Mouse (Mus musculus) megakaryocyte, embryonic 14.5 days (primary cell): ENCODE measurements around the gene Fyco1.

Experiments used
- FLI1 ChIP-seq: IDR thresholded peaks from 2 replicates; pipeline ENCODE4 v1.6.1; 2012; ENCODE audit warnings: low read length, inconsistent platforms, mixed read lengths
- GATA1 ChIP-seq: IDR thresholded peaks from 3 replicates; pipeline ENCODE4 v1.6.1; 2012; ENCODE audit warnings: mixed read lengths, low read length, inconsistent platforms, borderline replicate concordance

DNA sequence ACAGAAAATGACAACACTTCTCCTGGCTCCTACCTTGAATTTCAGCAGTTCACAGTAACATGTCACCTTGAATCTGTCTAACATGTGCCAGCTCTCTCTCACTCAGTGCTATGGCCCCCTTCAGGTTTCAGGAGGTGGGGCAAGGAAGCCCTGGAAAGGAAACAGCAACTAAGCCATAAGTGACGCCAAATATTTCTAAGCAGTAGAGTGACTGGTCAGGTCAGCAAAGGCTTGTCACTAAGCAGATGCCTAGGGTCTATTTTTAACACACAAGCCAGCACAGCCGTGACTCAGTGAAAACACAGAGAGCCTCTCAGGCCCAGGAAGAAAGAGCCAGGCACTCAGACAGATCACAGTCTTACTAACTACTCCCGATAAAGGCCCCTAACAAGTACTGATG is 6.6 kb downstream of the Fyco1 start:
- no peak for TF ChIP-seq GATA1
- TF ChIP-seq FLI1: no peak
